Mouse (Mus musculus) ovary, adult 2 months (tissue): ENCODE measurements around the gene D630003M21Rik. TPM values are rescaled to one million over a fixed set of nuclear protein-coding genes. Genes with fewer than 3 reads are reported as not detected.

Experiments
- polyA plus RNA-seq: library from polyadenylated mRNA; depleted of rRNA; stranded (reverse); fragments of >200 nt; gene quantifications from 2 replicates; pipeline ENCODE4 v1.2.3, GENCODE M21; 2012; rRNA removed

The D630003M21Rik gene
- polyA plus RNA-seq = 7.0 and 7.1 TPM in 2 replicates

DNA sequence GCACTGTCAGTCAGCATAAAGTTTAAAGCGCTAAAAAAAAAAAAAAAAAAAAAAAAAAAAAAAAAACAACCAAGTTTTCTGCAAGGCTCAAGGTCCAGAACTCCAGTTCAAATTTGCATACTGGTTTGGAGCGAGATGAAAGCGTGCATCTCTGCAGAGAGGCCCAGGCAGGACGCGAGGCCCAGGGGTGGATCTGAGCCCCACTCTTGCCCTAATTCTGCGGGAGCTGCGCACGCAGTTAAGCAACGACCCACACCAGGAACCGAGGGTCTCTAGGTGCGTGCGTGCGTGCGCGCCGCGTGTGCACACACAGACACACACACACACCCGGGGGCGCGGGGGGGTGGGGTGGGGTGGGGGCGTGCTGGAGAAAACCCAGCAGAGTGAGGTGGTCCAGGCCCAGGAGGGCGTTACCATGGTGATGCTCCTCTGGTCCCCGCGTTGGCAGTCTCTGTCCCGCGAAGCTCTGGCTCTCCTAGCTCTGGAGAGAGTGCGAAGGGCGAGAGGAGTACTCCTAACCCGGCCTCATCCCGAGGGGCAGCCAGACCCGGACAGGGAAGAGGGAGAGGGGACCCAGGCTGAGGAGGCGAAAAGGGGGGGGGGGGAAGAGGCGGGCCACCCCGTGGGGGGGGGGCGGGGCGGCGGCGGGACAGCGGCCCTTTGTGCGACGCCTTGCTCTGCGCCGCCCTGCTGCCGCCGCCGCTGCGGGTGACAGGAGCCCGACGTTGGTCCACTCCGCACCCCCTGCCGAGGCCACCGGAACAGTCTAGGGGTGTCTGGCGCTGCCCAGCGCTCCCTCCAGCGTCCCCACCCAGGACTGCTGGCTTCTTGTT, at the start of gene D630003M21Rik:
D630003M21Rik (minus strand) TSS at position 553 of the 833 bp plus-strand sequence.

DNA sequence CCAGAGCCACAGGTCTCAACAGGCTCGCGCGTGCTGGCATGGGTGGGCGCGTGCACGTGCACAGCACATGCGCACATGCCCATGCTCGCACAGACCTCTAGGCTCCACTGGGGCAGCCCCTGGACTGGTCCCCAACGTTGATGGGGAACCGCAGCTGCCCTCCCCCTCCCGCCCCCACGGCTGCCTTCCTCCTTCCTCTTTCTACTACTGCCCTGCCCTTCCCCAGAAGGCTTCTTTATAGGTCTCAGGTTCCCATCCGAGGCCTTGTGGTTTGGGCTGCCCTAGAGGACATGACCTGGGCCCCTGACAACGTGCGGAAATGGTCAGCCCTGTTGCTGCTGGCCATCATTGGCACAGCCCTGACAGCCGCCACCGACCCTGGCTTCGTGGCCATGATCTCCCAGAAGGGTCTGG, 29.0 kb upstream of the D630003M21Rik start, which contains the start of gene Bpi:
Bpi (plus strand) TSS at position 90 of the 414 bp plus-strand sequence.

DNA sequence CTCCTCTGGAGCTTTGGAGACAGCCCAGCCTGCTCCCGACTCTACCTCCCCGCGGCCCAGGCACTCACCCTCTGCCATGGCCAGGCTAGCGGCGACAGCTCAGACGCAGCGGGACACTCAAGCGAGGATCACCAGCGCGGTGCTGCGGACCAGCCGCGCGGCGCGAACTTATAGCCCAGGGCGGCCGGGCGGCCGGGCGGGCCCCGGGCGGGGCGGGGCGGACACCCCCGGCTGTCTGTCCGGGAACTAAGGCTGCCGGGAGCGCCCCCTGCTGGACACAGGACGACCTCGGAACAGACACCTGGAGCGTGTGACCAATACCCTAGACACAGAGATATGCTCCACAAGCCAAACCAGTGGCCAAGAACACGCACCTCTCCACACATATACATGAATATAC, 82.8 kb downstream of the D630003M21Rik start, which contains the start of gene Tgm2:
Tgm2 (minus strand) TSS at position 214 of the 400 bp plus-strand sequence.

Other genes with a start within 250 kb of the D630003M21Rik start
- gene Tti1, start 200.8 kb downstream of the D630003M21Rik start, polyA plus RNA-seq = 18.0 and 19.9 TPM in 2 replicates
- 19.0 and 19.4 TPM in 2 replicates for gene Rprd1b, start 200.7 kb downstream of the D630003M21Rik start, polyA plus RNA-seq
- 275 and 294 TPM in 2 replicates for gene Tgm2, start 82.8 kb downstream of the D630003M21Rik start, polyA plus RNA-seq
- 0.21 TPM in 1 of 2 replicates, not detected in the other for gene Bpi, start 28.9 kb upstream of the D630003M21Rik start, polyA plus RNA-seq
- 163 and 175 TPM in 2 replicates for gene Lbp, start 77.3 kb upstream of the D630003M21Rik start, polyA plus RNA-seq
- gene Snhg11, start 146.4 kb upstream of the D630003M21Rik start, polyA plus RNA-seq = 23.0 and 32.9 TPM in 2 replicates
- 30.2 and 32.1 TPM in 2 replicates for gene Ralgapb, start 180.6 kb upstream of the D630003M21Rik start, polyA plus RNA-seq